Mouse (Mus musculus): ENCODE results near the gene Manba.

The Manba gene

DNA sequence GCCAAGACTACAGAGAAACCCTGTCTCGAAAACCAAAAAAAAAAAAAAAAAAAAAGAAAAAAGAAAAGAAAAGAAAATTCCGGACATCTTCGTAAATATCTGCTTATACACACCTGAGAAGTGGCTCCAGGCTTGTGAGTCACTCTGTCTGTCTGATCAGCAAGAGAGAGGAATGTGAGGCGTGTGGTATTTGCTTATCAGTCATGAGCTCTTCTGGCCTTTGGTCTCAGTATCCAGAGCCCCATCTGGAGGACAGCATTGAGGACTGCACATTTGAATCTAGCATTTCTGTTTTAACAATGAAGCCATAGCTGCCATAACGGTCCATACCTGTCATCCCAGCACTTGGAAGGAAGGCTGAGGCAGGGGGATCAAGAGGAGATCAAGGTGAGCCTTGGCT is 48.7 kb downstream of the Manba start:
- peak in 1 of 2 experiments; percentile 21 for DNase-seq

DNA sequence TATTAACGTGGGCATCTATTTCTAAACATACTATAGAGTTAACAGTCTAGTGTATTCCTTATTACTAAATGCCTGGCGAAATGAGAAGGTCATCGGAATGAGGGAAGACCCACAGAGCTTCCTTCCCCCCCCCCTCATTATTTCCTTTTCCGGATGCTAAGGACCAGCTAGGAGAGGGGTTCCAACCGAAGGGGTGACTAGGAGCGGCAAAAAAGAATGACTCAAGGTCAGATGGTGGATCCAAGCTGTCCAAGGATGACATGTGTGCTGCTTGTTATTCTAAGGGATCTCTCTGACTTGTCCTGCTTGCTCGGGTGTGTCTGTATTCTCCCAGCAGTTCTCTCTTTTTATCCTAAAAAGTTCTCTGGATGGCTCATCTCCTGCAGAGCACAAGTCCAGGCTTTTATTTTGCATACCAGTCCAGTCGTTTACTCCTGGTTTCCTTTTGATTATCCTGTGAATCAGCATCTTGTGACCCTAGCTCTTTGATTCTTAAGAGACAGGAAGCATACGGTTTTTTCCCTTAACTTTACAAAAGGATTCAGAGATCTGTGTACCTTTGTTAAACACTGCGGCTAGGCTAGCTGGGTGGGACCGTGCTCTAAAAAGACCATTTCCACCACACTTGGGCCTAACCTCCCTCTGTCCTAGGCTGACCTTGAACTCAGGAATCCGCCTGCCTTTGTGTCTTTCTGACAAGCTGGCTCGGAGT is 61.0 kb downstream of the Manba start:
- no peak for DNase-seq

DNA sequence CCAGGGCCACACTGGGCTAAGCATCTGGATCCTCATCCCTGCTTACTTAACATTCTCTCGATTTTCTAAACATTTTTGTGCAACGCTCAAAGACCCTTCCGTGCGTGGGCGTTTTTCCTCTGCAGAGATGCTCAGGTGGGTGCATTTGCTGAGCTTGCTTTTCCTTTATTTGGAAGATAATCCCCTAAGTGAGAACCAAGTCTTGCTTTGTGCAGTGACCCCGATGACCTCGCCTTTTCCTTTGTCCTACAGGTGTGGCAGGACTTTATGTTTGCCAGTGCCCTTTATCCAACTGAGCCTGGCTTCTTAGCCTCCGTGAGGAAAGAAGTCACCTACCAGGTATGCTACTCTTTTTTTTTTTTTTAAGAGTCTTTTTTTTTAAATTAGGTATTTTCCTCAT is 61.9 kb downstream of the Manba start:
- no peak for DNase-seq

DNA sequence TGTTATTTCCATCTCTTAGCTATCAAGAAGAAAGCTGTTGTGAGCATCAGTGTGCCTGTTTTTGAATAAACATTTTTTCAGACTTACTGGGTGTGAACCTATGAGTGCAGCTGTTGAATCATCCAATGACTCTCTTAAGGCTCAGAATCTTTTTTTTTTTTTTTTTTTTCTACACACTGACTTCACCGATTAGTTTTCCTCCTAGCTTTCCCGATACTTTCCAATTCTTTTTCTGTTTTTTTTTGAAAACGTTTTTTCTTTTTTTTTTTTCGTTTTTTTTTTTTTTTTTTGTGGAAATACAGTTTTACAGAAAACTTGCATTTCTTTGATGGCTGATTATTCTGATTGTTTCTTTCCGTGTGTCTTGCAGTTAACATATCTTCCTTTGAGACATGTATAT is 67.5 kb downstream of the Manba start:
- no peak for DNase-seq

DNA sequence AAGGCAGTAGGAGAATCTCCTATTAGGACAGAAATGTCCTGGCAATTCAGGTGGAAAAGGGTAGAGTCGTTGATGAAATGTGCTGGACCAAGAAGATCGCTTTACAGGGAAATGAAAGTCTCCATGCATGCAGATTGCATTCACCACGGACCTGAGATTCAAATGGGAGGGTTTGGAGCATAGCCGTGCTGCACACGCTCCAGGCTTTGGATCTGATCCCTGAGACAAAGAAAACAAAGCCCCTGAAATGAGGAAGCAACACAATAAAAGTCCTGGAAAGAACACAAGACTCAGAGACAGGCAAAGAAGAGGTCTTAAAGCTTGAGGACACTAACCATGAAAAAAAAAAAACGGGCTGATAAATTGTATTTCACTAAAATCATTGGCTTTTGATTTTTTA is 69.8 kb downstream of the Manba start:
- DNase-seq, result no peak

DNA sequence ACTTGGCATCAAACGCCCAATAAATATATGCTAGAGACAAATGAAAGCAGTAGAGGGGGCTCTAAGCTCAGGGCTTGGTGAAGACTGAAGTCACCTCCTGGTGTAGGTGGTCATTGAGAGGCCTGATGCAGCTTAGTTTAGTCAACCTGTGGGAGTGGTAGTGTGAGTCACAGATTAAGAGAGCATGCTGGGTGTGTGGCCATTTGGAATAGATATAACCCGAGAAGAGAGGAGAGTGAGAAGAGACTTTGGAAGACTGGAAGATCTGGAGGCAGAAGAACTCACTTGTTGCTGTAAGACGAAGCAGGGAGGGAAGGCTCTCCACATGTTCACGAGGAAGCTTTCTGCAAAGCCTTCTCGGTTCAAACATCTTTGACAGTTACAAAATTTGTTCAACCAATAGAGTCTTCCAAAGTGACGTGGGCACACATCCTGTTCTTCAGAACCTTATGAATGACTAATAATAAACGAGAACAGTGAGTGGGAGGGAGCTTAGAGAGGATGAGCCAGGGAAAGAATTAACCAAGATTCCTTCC is 70.7 kb downstream of the Manba start:
- DNase-seq, result no peak

DNA sequence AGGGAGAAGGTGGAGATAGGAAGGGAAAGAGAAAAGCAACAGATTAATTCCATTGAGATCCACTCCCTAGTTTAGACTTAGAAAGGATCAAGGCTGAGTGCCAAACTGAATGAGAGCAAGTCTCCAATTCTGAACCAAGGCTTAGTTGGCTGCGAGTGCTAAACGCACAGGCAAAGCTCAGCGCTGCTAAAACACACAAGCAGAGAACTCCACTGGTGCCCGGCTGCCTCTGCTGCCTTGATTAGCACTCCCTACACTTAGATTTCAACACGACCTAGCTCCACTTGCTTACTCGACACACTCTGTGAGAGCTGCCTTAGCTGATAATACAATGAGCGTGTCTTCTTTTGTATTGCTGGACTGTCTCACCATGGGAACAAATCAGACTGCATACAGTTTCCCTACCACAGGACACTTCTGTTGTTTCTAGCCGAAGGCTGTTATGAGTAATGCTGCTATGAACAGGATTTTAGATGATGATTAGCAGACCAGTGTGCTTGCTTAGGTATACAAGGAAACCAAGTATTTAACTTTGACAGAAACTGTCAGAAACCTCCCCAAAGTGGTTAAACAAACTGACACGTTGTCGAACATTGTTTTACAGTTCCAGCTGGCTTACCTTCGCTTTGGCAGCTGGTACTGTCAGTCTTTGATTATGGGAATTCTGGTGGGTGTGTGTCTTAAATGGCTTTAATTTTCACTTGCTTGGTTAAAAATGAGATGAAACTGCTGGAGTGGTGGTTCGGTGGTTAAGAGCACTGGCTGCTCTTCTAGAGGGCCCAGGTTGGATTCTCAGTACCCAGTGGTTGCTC is 71.6 kb downstream of the Manba start:
- DNase-seq, result no peak

DNA sequence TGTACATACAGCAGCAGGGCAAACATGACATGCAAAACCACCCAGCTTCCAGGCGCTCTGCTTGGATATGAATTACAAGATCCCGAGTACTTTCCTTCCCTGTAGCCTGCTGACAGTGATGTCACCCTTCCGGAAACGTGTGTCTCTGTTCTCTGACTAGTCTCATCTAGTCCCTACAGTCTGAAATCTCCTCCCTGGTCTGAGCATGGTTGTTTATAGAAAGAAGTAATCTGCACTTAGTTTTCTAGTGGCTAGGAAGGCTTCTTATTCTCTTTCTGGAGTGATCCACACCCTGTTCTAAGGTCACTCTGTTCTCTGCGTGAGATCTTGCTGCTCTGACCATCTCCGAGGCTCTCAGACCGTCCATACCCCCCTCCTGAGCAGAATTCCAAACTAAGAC is 76.6 kb downstream of the Manba start:
- DNase-seq, result no peak

DNA sequence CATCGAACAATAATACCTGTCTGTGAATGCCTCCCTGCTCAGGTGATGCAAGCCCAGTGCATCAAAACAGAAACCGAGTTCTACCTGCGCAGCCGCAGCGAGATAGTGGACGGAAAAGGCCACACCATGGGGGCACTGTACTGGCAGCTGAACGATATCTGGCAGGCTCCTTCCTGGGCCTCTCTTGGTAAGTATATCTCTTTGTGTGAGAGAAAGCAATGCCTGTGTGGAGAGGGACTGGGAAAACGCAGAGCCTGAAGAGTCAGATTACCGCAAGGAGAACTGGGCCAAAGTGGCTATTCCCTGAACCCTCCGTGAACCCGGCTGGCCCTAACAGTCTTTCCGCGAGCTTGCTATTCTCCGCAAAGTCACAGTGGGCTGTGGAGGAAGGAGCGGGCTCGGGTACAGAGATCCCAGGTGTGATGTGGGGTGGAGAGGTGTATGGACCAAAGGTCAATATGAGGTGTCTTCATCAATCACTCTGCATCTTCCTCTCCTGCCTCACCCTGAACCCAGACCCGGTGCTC is 77.8 kb downstream of the Manba start:
- no peak for DNase-seq

DNA sequence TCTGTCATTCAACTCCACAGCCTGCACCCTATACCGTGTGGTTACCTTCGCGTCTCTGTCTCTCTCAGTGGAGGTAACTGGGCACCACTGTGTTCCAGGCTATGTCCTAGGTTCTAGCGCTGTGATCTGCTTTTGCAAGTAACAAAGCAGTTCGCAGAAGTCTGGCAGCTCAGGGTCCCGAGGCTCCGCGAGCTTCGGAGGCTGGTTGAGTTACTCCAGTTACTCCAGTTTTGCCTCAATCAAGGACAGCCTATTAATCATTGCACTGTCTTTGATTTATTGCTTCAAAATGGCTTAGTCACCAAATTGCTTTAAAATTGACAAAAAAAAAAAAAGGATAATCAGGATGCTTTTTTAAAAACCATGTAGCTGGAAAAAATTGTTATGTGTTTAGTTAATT is 79.3 kb downstream of the Manba start:
- DNase-seq, result no peak

DNA sequence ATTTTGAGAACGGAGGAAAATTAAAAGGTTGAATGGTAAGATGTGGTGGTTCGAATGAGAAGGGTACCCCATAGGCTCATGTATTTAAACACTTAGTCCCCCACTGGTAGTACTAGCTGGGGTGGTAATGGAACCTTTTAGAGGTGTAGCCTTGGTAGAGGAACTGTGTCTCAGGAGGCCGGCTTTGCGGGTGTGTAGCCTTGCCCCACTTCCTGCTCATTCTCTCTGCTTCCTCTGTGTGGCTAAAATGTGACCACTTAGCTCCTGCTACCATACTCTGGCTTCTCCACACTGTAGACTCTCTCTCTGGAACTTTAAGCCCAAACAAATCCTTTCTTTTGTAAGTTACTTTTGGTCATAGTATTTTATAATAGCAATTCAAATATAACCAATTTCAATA is 79.9 kb downstream of the Manba start:
- DNase-seq, result no peak

DNA sequence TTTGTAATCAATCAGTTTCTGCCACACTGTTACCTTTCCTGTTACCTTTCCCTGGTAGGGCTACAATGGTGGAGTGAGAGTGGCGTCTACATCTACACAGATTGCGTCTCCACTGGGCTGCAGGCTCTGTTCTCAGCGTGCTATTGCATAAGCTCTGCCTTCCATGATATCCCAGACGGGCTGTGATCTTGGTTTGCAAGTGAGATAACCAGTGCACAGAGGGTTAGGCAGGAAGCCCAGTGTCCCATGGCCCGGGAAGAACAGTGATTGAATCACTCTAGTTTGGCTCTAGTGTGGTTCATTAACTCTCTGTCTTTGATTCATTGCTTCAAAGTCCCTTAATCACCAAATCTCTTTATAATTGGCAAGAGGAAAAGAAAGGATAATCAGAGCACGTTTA is 82.5 kb downstream of the Manba start:
- no peak for DNase-seq

DNA sequence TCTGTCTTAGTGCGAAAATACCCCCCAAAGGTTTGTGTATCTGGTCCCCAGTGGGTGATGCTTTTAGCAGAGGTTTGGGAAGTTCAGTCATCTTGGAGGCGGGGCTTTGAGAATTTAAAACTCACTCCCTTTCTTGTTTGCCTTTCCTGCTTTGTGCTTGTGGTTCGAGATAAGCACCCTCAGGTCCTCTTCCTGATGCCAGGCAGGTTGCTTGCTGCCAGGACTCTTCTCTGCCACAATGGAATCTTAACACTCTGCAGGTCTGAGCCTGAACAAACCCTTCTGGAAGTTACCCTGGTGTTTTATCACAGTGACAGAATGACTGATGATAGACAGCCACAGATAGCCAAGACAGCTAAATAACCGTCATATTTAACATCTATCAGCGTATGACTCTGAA is 83.2 kb downstream of the Manba start:
- DNase-seq, result no peak

DNA sequence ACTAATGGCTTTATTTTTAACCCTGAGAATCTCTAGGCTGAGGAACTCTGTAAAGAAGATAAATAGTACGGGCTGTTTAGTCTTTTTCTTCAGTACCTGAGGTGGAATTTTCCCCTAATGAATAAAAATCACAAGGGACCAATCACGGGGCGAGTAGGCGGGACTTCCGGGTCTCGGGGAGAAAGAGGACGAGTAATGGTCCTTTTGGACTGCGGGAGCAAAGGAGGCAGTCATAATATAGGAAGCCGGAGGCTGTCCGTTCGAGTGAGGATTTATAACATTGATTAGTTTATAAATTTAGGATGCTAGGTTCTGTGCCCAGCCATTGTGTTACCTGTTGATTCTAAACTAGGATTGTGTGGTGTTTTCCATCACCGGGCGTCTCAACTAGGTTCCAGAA is 86.1 kb downstream of the Manba start:
- DNase-seq, result no peak

DNA sequence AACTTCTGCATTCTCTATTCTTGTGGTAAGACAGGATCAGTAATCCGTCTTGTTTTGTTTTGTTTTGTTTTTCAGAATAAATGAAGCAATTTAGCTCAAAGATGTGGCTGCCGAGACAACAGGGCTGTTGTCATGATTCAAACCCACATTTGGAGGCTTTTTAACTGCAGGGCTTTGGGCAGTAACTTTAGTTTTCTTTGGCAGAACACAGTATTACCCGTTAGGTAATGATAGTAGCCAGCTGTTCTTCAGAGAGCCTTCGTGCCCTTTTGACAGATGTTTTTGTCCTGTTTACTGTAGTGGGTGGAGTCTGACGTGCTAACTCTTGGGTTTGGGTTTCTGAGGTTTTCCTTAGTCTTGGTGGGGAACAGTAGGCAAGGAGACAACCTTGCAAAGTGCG is 87.6 kb downstream of the Manba start:
- DNase-seq, result no peak

DNA sequence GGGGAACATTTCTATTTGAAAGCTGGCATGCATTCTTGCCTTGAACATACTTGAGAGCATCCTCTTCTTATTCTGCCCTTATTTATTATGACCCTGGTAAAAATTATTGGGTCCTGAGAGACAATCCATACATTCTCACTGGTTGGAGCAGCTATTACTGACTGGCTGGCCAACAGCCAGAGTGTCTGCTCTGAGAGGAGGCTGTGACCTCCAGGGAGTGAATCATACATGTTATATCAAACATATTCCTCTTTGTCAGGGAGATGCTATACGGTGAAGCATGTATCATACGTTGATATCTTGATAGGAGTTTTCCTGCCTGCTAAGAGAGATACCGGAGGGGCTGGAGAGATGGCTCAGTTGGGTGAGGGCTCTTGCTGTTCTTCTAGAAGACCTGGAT is 89.7 kb downstream of the Manba start:
- no peak for DNase-seq

DNA sequence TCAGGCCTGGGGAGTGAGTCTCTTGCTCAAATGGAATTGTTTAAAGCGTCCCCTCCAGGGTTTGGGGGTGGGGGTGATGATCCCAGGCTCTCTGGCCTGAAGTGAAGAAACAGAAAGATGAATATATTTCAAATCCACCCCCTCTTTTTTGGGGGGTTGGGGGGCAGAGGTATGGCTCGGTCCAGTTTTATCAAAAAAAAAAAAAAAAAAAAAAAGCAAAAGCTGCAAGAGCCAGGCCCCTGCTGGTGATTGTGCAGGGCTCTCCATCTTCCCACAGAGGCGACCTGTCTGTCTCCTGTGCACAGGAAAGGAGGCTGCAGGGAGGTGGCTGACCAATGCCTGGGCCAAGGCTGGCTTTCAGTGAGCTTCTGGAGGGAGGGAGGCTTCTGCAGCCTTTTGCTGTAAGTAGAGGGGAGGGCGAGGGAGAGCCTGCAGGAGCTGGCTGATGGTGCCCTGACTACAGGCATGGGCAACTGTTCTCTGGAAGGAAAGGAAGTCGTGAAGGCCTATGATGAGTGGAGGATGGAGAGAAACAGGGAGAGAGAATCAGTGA is 93.3 kb downstream of the Manba start:
- peak; percentile 45 to 53 for DNase-seq

DNA sequence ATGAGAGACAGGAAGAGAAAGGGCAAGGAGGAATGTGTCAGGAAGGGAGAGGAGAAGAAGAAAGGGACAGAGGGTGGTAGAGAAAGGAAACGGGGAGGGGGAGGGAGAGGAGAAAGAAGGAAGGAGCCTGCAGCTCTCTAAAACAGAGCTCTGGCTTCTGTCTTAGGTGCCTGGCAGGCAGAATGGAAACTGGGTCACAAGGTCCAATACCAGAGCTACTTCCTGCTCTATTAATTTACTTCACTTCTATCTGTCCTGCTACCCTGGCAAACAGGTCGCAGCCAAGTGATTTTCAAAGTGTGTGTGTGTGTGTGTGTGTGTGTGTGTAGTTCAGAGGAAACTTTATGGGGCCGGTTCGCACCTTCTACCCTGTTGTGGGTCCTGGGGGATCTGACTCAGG is 93.8 kb downstream of the Manba start:
- DNase-seq, result no peak

DNA sequence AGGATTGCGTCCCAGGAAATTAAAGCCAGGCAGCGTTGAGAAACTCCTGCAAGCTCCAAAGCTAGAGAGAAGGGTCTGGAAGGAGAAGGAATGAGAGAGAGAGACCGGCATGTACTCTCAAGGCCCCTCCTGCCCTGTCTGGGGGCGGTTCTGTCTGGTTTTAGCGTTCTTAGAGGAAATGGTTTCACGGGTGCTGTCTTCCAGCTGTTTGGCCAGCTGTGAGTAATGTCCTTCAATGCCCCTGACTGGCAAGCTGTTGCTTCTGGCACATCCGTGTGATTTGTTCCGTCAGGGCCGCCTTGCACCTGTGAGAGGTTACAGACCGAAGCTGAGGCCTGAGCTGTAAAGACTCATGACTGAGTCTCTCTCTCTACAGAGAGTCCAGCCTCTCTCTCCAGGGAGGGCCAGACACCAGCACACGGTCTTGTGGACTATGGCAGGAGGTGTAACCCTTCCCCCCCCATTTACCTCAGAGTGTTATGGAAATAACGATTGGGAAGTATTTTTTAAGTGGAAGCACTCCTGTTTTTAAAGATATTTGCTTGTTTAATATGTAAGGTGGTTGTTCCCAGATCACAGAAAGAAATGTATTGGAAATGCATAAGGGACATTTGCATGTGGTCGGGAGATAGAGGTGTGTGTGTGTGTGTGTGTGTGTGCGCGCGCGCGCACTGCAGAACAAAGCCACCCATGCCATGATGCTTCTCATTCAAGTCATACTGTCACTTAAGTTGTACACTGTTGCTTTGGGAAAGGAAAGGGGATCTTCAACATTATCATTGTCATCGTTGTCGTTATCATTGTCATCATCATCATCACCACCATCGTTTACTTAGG is 95.2 kb downstream of the Manba start:
- DNase-seq, result no peak

DNA sequence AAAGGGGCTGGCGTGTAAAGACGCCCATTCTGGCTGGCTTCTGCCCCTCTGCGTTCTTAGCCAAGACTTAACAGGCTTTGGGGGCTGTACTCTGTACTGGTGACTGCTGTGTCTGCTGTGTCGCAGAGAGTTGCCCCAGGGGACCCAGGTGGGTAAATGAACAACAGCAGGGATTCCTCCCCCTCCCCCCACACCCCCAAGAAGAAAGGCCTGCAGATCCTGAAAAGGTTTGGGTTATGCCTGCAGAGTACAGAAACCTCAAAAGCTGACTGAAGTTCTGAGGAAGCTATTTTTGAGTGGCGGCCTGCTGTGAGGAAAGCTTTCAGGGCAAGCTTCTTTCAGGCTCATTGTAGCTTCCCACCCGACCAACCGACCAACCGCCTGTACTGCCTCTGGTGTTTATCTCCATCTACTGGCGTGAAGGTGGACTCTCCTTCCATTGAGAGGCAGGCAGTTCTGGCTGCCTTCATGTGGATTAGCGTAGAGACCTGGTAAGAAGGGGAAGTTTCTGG is 96.3 kb downstream of the Manba start:
- peak in 1 of 2 experiments; percentile 59 for DNase-seq

DNA sequence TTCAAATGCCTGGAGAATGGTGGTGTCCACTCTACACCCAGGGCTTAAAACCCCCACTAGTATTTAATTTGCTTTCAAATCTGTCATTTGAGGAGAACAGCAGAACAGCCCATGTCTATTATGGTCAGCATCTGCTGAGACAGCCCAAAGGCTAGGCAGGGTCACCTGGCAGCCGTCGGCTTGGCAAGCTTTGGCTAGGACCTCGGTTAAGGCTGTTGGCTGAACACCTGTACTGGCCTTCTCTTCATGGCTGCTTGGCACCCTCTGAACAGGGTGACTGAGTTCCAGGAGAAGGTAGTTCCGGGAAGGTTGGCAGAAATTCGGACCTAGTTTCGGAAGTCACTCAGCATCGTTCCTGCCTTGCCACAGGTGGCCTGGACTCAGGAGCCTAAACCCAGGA is 96.8 kb downstream of the Manba start:
- DNase-seq, result no peak

DNA sequence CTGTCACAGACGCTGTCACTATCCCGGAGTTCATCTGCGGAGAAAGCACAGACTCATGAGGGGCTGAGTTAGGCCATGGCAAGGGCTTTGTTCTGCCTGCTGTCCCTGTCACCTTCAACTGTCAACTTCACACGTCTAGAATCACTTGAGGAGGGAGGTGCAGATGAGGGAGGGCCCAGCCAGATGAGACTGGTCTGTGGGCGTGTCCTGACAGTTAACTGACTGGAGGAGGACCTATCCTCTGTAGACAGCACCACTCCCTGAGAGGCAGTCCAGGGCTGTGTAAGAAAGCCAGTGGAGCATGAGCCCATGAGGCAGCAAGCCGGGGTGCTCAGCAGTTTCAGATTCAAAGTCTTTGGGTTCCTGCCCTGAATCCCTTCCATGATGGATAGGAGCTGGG is 100.1 kb downstream of the Manba start:
- no peak for DNase-seq

DNA sequence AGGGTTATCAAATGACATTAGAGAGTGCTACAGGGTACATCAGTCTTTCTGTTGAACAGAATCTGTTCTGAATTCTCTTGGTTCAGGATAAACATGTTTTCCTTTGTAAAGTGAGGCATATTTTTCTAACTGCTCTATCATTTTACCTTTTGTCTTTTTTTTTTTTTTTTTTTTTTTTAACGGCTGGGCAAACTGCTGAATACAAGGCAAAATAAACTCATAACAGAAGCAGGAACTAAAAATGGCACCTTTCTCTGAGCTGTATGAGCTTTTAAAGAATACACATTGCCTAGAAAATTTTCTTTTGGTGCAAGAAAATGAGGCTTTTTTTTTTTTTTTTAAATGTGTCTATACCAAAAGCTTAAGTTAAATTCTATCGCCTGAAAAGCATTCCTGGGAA is 100.6 kb downstream of the Manba start:
- no peak for DNase-seq

All from cerebellum, postnatal 25 days (tissue).